Mouse (Mus musculus) frontal cortex, postnatal 36 days (tissue): ENCODE measurements at regions not wholly inside any gene's neighbourhood (a gene's known extent, or its start where the extent isn't known, plus 50 kb on each side); places are given as distances from the start of the nearest gene placed in this dataset.

Experiments used
- DNase-seq, 2 experiments: peaks; one replicate each; pipeline ENCODE4 v3.0.0; 2022; ENCODE audit warnings: low spot score in 2 of 2

DNA sequence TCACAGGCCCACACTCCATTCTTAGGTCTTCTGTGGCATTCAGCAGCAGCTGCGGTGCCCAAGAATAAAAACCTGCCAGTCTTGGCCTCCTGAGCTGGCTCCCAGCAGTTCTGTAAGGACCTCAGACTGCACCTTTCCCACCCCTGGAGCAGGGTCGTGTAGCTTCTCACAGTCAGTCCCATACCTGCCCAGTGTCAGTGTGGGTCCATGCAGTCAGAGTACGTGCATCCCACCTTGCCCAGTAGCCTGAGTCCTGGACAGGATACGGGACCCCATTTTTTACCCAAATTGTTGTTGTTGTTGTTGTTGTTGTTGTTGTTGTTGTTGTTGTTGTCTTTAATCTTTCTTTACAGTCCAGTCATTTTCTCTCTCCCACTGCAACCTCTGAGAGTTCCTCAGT lies 6811.3 kb downstream of the 9330182O14Rik start:
- no peak for DNase-seq

GRCm38 (mm10) chr15:46990201-46990600 lies 6856.0 kb downstream of the 9330182O14Rik start:
- DNase-seq: peak in 1 of 2 experiments; percentile 2

- DNase-seq: no peak
Observed at GRCm38 (mm10) chr15:46997106-46997505, 6862.9 kb downstream of the 9330182O14Rik start.
